Mouse (Mus musculus): ENCODE results near the gene St6galnac3. TPM values are rescaled to one million over a fixed set of nuclear protein-coding genes. Genes with fewer than 3 reads are reported as not detected.

Gene St6galnac3
- polyA plus RNA-seq, 1 experiment from 2014 or later: 34.4 TPM

DNA sequence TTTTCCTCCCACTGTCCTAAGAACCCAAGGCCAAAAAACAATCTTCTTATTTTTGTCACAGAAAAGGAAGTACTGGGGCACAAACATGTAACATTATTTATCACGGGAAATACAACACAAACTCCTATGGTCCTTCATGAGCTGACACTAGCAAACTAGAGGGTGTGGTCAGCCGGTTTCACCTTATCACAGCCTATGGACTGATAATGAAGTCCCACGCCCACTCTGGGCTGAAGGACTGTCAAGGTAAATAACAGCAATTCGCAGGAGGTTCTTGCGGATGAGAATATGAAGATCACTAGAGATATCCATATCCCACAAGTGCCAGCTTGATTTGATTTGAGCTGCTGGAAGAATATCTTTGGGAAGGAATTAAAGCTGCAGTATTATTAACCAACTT, 446.7 kb downstream of the St6galnac3 start:
- DNase-seq (ENCODE audit: low spot score) (no peak), ATAC-seq (replicated peaks; ENCODE audit: low FRiP score, low read depth) (no peak)
- H3K4me2 ChIP-seq (ENCODE audit: low read length): no peak overlapping the region
- no peaks in the 10 kb centered on the region for H3K9me3 ChIP-seq (replicated peaks; ENCODE audit: low read length)
- H3K4me3 ChIP-seq (replicated peaks; ENCODE audit: low read depth, low read length): no peak overlapping the region
- 83% methylated on average over 5 of the region's 5 CpGs for WGBS
- H3K4me1 ChIP-seq (replicated peaks; ENCODE audit: insufficient read depth, low read length): 0 out of 2 replicates have a peak, but pooled peaks cover 14% of the 10 kb centered on the region
- no peak overlapping the region for H3K9ac ChIP-seq (ENCODE audit: low read depth, low read length)
- H3K27ac ChIP-seq: no peak overlapping the region
- no peaks in the 10 kb centered on the region for H3K27me3 ChIP-seq (ENCODE audit: insufficient read depth, low read length)
- TF ChIP-seq CTCF (IDR thresholded peaks at IDR 0.05; ENCODE audit: low read depth): no peak
- H3K36me3 ChIP-seq (ENCODE audit: insufficient read depth, low read length): no peaks in the 10 kb centered on the region

- ATAC-seq (replicated peaks; ENCODE audit: low FRiP score, low read depth) (peak; percentile 54; the same call in 1 of the 2 replicates), DNase-seq (ENCODE audit: low spot score) (no peak)
- H3K4me1 ChIP-seq (replicated peaks; ENCODE audit: insufficient read depth, low read length): 0 out of 2 replicates have a peak, but pooled peaks cover 14% of the 10 kb centered on the region
- H3K4me2 ChIP-seq (ENCODE audit: low read length): no peak overlapping the region
- no peaks in the 10 kb centered on the region for H3K9me3 ChIP-seq (replicated peaks; ENCODE audit: low read length)
- no peak for TF ChIP-seq CTCF (IDR thresholded peaks at IDR 0.05; ENCODE audit: low read depth)
- H3K27me3 ChIP-seq (ENCODE audit: insufficient read depth, low read length): no peaks in the 10 kb centered on the region
- no peak overlapping the region for H3K27ac ChIP-seq
- WGBS: 48% methylated on average over 16 of the region's 16 CpGs
- no peaks in the 10 kb centered on the region for H3K36me3 ChIP-seq (ENCODE audit: insufficient read depth, low read length)
- H3K9ac ChIP-seq (ENCODE audit: low read depth, low read length): no peak overlapping the region
- H3K4me3 ChIP-seq (replicated peaks; ENCODE audit: low read depth, low read length): no peak overlapping the region
These were observed 447.5 kb downstream of the St6galnac3 start for GRCm38 (mm10) chr3:153277389-153277999.

- no peaks in the 10 kb centered on the region for H3K9me3 ChIP-seq (replicated peaks; ENCODE audit: low read length)
- no peak for TF ChIP-seq CTCF (IDR thresholded peaks at IDR 0.05; ENCODE audit: low read depth)
- H3K4me2 ChIP-seq (ENCODE audit: low read length): no peak overlapping the region
- H3K27ac ChIP-seq: no peak overlapping the region
- H3K4me3 ChIP-seq (replicated peaks; ENCODE audit: low read depth, low read length): no peak overlapping the region
- ATAC-seq (replicated peaks; ENCODE audit: low FRiP score, low read depth) (no peak), DNase-seq (ENCODE audit: low spot score) (no peak)
- no peaks in the 10 kb centered on the region for H3K36me3 ChIP-seq (ENCODE audit: insufficient read depth, low read length)
- H3K27me3 ChIP-seq (ENCODE audit: insufficient read depth, low read length): no peaks in the 10 kb centered on the region
- H3K4me1 ChIP-seq (replicated peaks; ENCODE audit: insufficient read depth, low read length): 0 out of 2 replicates have a peak, but pooled peaks cover 14% of the 10 kb centered on the region
- H3K9ac ChIP-seq (ENCODE audit: low read depth, low read length): no peak overlapping the region
- WGBS: 44% methylated on average over 16 of the region's 16 CpGs
These were observed 448.1 kb downstream of the St6galnac3 start for GRCm38 (mm10) chr3:153276830-153277388.

DNA sequence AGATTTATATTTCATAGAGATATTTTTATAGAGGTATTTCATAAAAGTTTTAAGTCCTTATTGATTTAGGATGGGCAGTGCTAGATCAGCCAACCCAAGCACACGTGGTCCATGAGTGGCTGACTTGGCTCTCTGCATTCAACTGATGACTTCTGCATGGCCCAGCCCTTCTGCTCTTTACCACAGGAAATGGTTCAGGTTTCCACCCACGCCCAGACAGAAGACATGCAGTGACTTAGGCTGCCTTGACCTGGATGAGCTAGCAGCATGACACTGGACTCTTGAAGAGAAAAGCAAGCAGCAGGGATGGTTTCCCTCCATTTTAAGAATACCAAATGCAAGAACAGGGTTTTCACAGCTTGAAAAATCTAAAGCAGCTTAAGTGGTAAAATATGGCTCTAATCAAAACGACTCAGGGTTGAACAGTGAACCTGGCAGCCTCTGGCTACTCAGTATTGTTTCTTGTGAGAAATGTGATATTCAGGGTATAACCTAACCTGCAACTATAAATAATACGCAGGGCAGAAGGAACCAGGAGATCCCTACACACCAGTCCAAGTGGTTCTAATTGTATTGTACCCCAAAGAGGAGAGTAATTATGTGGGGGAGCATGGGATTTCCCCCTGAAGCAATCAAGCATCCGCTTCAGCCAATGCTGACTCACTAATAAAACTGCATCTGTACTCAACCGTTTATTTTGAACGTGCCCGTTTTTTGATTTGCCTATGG, 448.7 kb downstream of the St6galnac3 start:
- Histone ChIP-seq H3K4me1 (replicated peaks; ENCODE audit: insufficient read depth, low read length) (0 out of 2 replicates have a peak, but pooled peaks cover 14% of the 10 kb centered on the region), H3K27ac (no peak overlapping the region), H3K4me2 (ENCODE audit: low read length) (no peak overlapping the region), H3K9me3 (replicated peaks; ENCODE audit: low read length) (no peaks in the 10 kb centered on the region), H3K9ac (ENCODE audit: low read depth, low read length) (no peak overlapping the region), H3K27me3 (ENCODE audit: insufficient read depth, low read length) (no peaks in the 10 kb centered on the region), H3K4me3 (replicated peaks; ENCODE audit: low read depth, low read length) (no peak overlapping the region), H3K36me3 (ENCODE audit: insufficient read depth, low read length) (no peaks in the 10 kb centered on the region)
- no peak for ATAC-seq (replicated peaks; ENCODE audit: low FRiP score, low read depth)
- 39% methylated on average over 8 of the region's 8 CpGs for WGBS
- no peak for TF ChIP-seq CTCF (IDR thresholded peaks at IDR 0.05; ENCODE audit: low read depth)
- no peak for DNase-seq (ENCODE audit: low spot score)

- H3K9me3 ChIP-seq (replicated peaks; ENCODE audit: low read length): no peaks in the 10 kb centered on the region
- ATAC-seq (replicated peaks; ENCODE audit: low FRiP score, low read depth) (no peak), DNase-seq (ENCODE audit: low spot score) (peak; percentile 32)
- no peaks in the 10 kb centered on the region for H3K36me3 ChIP-seq (ENCODE audit: insufficient read depth, low read length)
- H3K27me3 ChIP-seq (ENCODE audit: insufficient read depth, low read length): no peaks in the 10 kb centered on the region
- no peak overlapping the region for H3K4me3 ChIP-seq (replicated peaks; ENCODE audit: low read depth, low read length)
- H3K4me1 ChIP-seq (replicated peaks; ENCODE audit: insufficient read depth, low read length): 0 out of 2 replicates have a peak, but pooled peaks cover 9% of the 10 kb centered on the region
- no peak overlapping the region for H3K4me2 ChIP-seq (ENCODE audit: low read length)
- 58% methylated on average over 1 of the region's 1 CpGs for WGBS
- H3K27ac ChIP-seq: no peak overlapping the region
- H3K9ac ChIP-seq (ENCODE audit: low read depth, low read length): no peak overlapping the region
- no peak for TF ChIP-seq CTCF (IDR thresholded peaks at IDR 0.05; ENCODE audit: low read depth)
These were observed 452.7 kb downstream of the St6galnac3 start for GRCm38 (mm10) chr3:153272241-153272640.

DNA sequence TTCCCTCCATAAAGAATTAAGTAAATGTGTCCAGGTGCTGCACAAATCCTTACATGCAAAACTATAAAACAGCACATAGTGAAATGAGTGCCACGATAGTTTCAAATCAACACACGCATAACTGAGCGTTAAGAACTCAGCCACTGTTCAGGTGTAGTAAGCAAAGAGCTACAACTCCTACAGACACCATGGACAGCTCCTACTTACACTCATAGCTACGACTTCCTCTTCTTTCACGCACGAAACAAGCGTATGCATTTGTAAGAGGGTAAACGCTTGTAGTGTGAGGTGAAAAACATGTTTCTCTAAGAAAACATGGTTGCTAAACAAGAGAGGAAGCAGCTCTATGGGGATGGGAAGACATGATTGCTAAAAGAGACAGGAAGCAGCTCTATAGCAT, 457.6 kb downstream of the St6galnac3 start:
- Histone ChIP-seq H3K4me2 (ENCODE audit: low read length) (no peak overlapping the region), H3K36me3 (ENCODE audit: insufficient read depth, low read length) (no peaks in the 10 kb centered on the region), H3K4me1 (replicated peaks; ENCODE audit: insufficient read depth, low read length) (no peaks in the 10 kb centered on the region), H3K27ac (no peak overlapping the region), H3K9me3 (replicated peaks; ENCODE audit: low read length) (no peaks in the 10 kb centered on the region), H3K9ac (ENCODE audit: low read depth, low read length) (no peak overlapping the region), H3K27me3 (ENCODE audit: insufficient read depth, low read length) (no peaks in the 10 kb centered on the region), H3K4me3 (replicated peaks; ENCODE audit: low read depth, low read length) (no peak overlapping the region)
- TF ChIP-seq CTCF (IDR thresholded peaks at IDR 0.05; ENCODE audit: low read depth): no peak
- WGBS: 47% methylated on average over 8 of the region's 8 CpGs
- ATAC-seq (replicated peaks; ENCODE audit: low FRiP score, low read depth) (no peak), DNase-seq (ENCODE audit: low spot score) (peak; percentile 79)

Data from kidney, postnatal 0 days (tissue).